Mouse (Mus musculus) E14TG2a.4 (cell line): Measurements from ENCODE around the gene Itih3.

Source experiments
- H3K27me3 ChIP-seq: 2 replicates; pipeline ENCODE4 v1.6.1; 2014; ENCODE audit warnings: low read length, control low read depth; ENCODE audit not compliant: insufficient read depth
- H3K36me3 ChIP-seq: 2 replicates; pipeline ENCODE4 v1.6.1; 2014; ENCODE audit warnings: low read length, control low read depth; ENCODE audit not compliant: insufficient read depth
- H3K4me1 ChIP-seq: replicated peaks from 2 replicates; pipeline ENCODE4 v1.6.1; 2014; ENCODE audit warnings: low read depth, low read length, control low read depth
- H3K4me3 ChIP-seq: replicated peaks from 2 replicates; pipeline ENCODE4 v1.5.1; 2014; ENCODE audit warnings: mild to moderate bottlenecking, low read length
- H3K9me3 ChIP-seq: 2 replicates; pipeline ENCODE4 v1.6.1; 2014; ENCODE audit warnings: low read length, control low read depth
- CTCF ChIP-seq: conservative IDR thresholded peaks from 2 replicates; pipeline ENCODE4 v1.5.1; 2014; ENCODE audit warnings: low read length
- NANOG ChIP-seq: IDR thresholded peaks from 2 replicates; pipeline ENCODE4 v1.6.1; 2014; ENCODE audit warnings: borderline replicate concordance, low read length, mixed read lengths
- POU5F1 ChIP-seq: IDR thresholded peaks from 2 replicates; pipeline ENCODE4 v1.6.1; 2014; ENCODE audit warnings: low read length, borderline replicate concordance

The Itih3 gene

DNA sequence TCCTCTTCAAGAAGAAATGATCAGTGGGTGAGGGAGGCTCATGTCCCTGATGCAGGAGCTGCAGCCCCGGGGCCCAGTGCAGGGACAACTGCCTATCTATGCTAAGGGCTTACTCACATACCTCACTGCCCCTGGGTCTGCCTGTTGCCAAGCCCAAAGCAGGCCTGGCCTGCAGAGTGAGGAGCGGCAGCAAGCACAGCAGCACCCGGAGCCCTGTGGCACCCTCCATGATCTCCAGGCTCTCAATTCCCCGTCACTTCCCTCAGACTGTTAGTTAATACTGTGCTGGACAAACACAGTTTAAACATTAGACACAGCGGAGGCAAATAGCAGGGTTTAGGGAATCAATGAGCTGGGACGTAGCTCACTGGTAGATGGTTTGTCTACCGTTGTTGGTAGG is 19.5 kb upstream of the Itih3 start, which contains the start of gene Itih1:
Gene Itih1, minus strand, starts transcription at position 252 of the 400 bp plus-strand sequence.
- no peaks in the 10 kb centered on the region for H3K36me3 ChIP-seq
- 0 out of 2 replicates have a peak, but pooled peaks cover 4% of the 10 kb centered on the region for H3K4me1 ChIP-seq
- no peaks in the 10 kb centered on the region; the same call in 1 of the 2 replicates for H3K27me3 ChIP-seq
- TF ChIP-seq POU5F1 (no peak), CTCF (no peak), NANOG (no peak)
- H3K9me3 ChIP-seq, result no peaks in the 10 kb centered on the region
- no peak within 1 kb of the TSS for H3K4me3 ChIP-seq

- Histone ChIP-seq H3K9me3 (no peaks in the 10 kb centered on the region), H3K27me3 (peaks cover 3% of the 10 kb centered on the region; the same call in 1 of the 2 replicates), H3K36me3 (no peaks in the 10 kb centered on the region), H3K4me1 (0 out of 2 replicates have a peak, but pooled peaks cover 4% of the 10 kb centered on the region), H3K4me3 (no peak overlapping the region)
- no peak for TF ChIP-seq NANOG
- no peak for TF ChIP-seq POU5F1
- TF ChIP-seq CTCF, result no peak
Observed at GRCm38 (mm10) chr14:30942254-30942653, 18.7 kb upstream of the Itih3 start.

DNA sequence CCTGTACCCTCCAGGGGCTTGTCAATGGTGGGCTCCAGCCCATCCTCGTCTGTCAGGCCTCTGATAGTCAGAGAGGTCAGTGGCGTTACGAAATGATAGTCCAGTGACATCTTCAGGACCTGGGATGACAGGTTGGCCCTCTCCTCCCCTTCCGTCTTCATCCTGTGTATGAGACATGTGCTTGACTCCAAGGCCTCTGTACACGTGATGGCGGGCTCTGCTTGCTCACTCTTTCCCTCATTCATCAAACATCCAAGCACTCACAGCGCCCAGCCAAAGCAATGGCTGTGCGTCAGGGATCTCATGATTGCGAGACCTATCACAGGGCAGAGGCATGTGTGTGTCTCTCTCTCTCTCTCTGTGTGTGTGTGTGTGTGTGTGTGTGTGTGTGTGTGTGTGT is 9.8 kb upstream of the Itih3 start:
- Histone ChIP-seq H3K27me3 (peaks cover 19% of the 10 kb centered on the region), H3K4me3 (no peak overlapping the region), H3K9me3 (no peaks in the 10 kb centered on the region), H3K4me1 (no peaks in the 10 kb centered on the region; the same call in 1 of the 2 replicates), H3K36me3 (no peaks in the 10 kb centered on the region)
- TF ChIP-seq NANOG, result no peak
- TF ChIP-seq POU5F1, result no peak
- TF ChIP-seq CTCF, result no peak

GRCm38 (mm10) chr14:30930386-30930785 is 6.8 kb upstream of the Itih3 start:
- no peak overlapping the region for H3K4me3 ChIP-seq

GRCm38 (mm10) chr14:30925492-30925891 is 1.9 kb upstream of the Itih3 start:
- peaks cover 3% of the 10 kb centered on the region; the same call in 1 of the 2 replicates for H3K9me3 ChIP-seq
- TF ChIP-seq NANOG (no peak), POU5F1 (no peak), CTCF (no peak)
- H3K4me1 ChIP-seq, result no peaks in the 10 kb centered on the region
- peaks cover 2% of the 10 kb centered on the region; the same call in 1 of the 2 replicates for H3K27me3 ChIP-seq
- H3K4me3 ChIP-seq, result no peak overlapping the region
- no peaks in the 10 kb centered on the region for H3K36me3 ChIP-seq

More at GRCm38 (mm10) chr14:30930386-30930785, 6.8 kb upstream of the Itih3 start:
- TF ChIP-seq CTCF (no peak), POU5F1 (no peak), NANOG (no peak)
- Histone ChIP-seq H3K4me1 (no peaks in the 10 kb centered on the region; the same call in 1 of the 2 replicates), H3K9me3 (no peaks in the 10 kb centered on the region), H3K27me3 (peaks cover 16% of the 10 kb centered on the region), H3K36me3 (no peaks in the 10 kb centered on the region)

- H3K9me3 ChIP-seq, result peaks cover 3% of the 10 kb centered on the region; the same call in 1 of the 2 replicates
- no peak overlapping the region for H3K4me3 ChIP-seq
- H3K27me3 ChIP-seq, result no peaks in the 10 kb centered on the region
- H3K36me3 ChIP-seq, result no peaks in the 10 kb centered on the region
- no peak for TF ChIP-seq NANOG
- no peak for TF ChIP-seq CTCF
- TF ChIP-seq POU5F1, result no peak
- H3K4me1 ChIP-seq, result no peaks in the 10 kb centered on the region
Observed at GRCm38 (mm10) chr14:30922053-30922670, 1.4 kb downstream of the Itih3 start.

- H3K36me3 ChIP-seq, result no peaks in the 10 kb centered on the region
- H3K4me1 ChIP-seq, result no peaks in the 10 kb centered on the region
- no peaks in the 10 kb centered on the region for H3K9me3 ChIP-seq
- no peak overlapping the region for H3K4me3 ChIP-seq
- TF ChIP-seq CTCF (no peak), POU5F1 (no peak), NANOG (no peak)
- H3K27me3 ChIP-seq, result no peaks in the 10 kb centered on the region
Observed at GRCm38 (mm10) chr14:30916516-30916915, 7.0 kb downstream of the Itih3 start.

DNA sequence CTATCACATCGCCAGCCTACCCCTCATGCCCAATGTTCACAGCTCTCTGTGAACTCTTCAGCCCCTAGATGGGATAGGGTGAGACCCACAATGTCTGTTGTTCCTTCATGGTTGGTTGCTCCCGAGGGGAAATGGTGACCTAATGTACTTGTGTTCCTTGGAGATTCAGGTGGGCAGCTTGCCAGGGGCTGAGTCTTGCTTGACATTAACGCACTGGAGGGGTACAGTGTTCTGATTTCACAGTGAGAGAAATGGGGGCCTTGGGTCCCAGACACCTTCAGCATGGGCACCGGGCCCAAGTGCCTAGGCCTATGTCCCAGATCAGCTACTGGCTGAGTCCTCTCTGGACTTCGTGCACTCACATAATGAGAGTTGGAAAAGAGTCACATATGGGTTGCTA is 10.2 kb downstream of the Itih3 start:
- no peak overlapping the region for H3K4me3 ChIP-seq
- H3K36me3 ChIP-seq, result no peaks in the 10 kb centered on the region
- no peaks in the 10 kb centered on the region for H3K9me3 ChIP-seq
- TF ChIP-seq NANOG (no peak), CTCF (no peak)
- no peaks in the 10 kb centered on the region for H3K4me1 ChIP-seq
- no peaks in the 10 kb centered on the region for H3K27me3 ChIP-seq

GRCm38 (mm10) chr14:30912641-30913040 is 10.9 kb downstream of the Itih3 start:
- no peak for TF ChIP-seq POU5F1
- no peaks in the 10 kb centered on the region for H3K27me3 ChIP-seq
- H3K36me3 ChIP-seq, result no peaks in the 10 kb centered on the region
- no peaks in the 10 kb centered on the region for H3K9me3 ChIP-seq
- no peak overlapping the region for H3K4me3 ChIP-seq
- no peaks in the 10 kb centered on the region for H3K4me1 ChIP-seq

- H3K4me3 ChIP-seq, result no peak overlapping the region
- no peak for TF ChIP-seq POU5F1
- no peak for TF ChIP-seq NANOG
- no peak for TF ChIP-seq CTCF
- no peaks in the 10 kb centered on the region for H3K9me3 ChIP-seq
- no peaks in the 10 kb centered on the region for H3K4me1 ChIP-seq
- H3K36me3 ChIP-seq, result no peaks in the 10 kb centered on the region
- no peaks in the 10 kb centered on the region for H3K27me3 ChIP-seq
Observed at GRCm38 (mm10) chr14:30911141-30911540, 12.4 kb downstream of the Itih3 start.
